Mouse (Mus musculus): Measurements from ENCODE around the gene Herc4. TPM values are rescaled to one million over a fixed set of nuclear protein-coding genes. Genes with fewer than 3 reads are reported as not detected.

Herc4 gene
- polyA plus RNA-seq, 1 experiment from 2014 or later = 39.2 TPM

- peaks cover 0 to 16% of the 10 kb centered on the region in 2 experiments; a peak in 3 of 4 replicates for H3K4me1 ChIP-seq (ENCODE audit: control insufficient read depth in 2 of 2, insufficient read depth in 2 of 2, low read length in 2 of 2)
- H3K9me3 ChIP-seq (ENCODE audit: control insufficient read depth, low read length) = no peaks in the 10 kb centered on the region
- WGBS = 81% methylated on average over 7 of the region's 7 CpGs
- ATAC-seq (ENCODE audit: insufficient number of reproducible peaks, insufficient read depth, low FRiP score, low read depth) = no peak
- H3K9ac ChIP-seq (ENCODE audit: low read length) = no peak overlapping the region
- H3K27me3 ChIP-seq (ENCODE audit: control insufficient read depth, insufficient read depth, low read length) = no peaks in the 10 kb centered on the region
- H3K4me2 ChIP-seq (ENCODE audit: low read length) = no peak overlapping the region
- no peak overlapping the region for H3K4me3 ChIP-seq (ENCODE audit: control insufficient read depth in 1 of 2, insufficient read depth in 1 of 2, low read depth in 1 of 2, low read length in 2 of 2)
- no peak overlapping the region for H3K27ac ChIP-seq (replicated peaks in 1 of 2; ENCODE audit: control insufficient read depth in 1 of 2, insufficient read depth in 1 of 2, low read depth in 2 of 2, low read length in 2 of 2)
- H3K36me3 ChIP-seq (ENCODE audit: control insufficient read depth, insufficient read depth, low read length) = peaks cover 34% of the 10 kb centered on the region
Measured at GRCm38 (mm10) chr10:63247457-63247856, 3.8 kb downstream of the Herc4 start.

- 91% methylated on average over 6 of the region's 6 CpGs for WGBS
- H3K4me1 ChIP-seq (ENCODE audit: control insufficient read depth in 2 of 2, insufficient read depth in 2 of 2, low read length in 2 of 2) = peaks cover 0 to 10% of the 10 kb centered on the region in 2 experiments; a peak in 1 of 4 replicates
- ATAC-seq (ENCODE audit: insufficient number of reproducible peaks, insufficient read depth, low FRiP score, low read depth) = no peak
Measured at GRCm38 (mm10) chr10:63248421-63248820, 4.8 kb downstream of the Herc4 start.

GRCm38 (mm10) chr10:63258696-63259095 lies 15.1 kb downstream of the Herc4 start:
- peaks cover 12% of the 10 kb centered on the region; the same call in 1 of the 2 replicates for H3K36me3 ChIP-seq (ENCODE audit: control insufficient read depth, insufficient read depth, low read length)
- H3K27ac ChIP-seq (replicated peaks in 1 of 2; ENCODE audit: control insufficient read depth in 1 of 2, insufficient read depth in 1 of 2, low read depth in 2 of 2, low read length in 2 of 2) = peak overlapping the region in 1 of 2 experiments; percentile 39; a peak in 2 of 4 replicates
- H3K9me3 ChIP-seq (ENCODE audit: control insufficient read depth, low read length) = no peaks in the 10 kb centered on the region
- WGBS = 65% methylated on average over 3 of the region's 3 CpGs
- no peaks in the 10 kb centered on the region for H3K27me3 ChIP-seq (ENCODE audit: control insufficient read depth, insufficient read depth, low read length)
- H3K9ac ChIP-seq (ENCODE audit: low read length) = no peak overlapping the region
- peaks cover 2 to 17% of the 10 kb centered on the region in 2 experiments; a peak in 3 of 4 replicates for H3K4me1 ChIP-seq (ENCODE audit: control insufficient read depth in 2 of 2, insufficient read depth in 2 of 2, low read length in 2 of 2)
- no peak for ATAC-seq (ENCODE audit: insufficient number of reproducible peaks, insufficient read depth, low FRiP score, low read depth)
- H3K4me2 ChIP-seq (ENCODE audit: low read length) = no peak overlapping the region
- H3K4me3 ChIP-seq (ENCODE audit: control insufficient read depth in 1 of 2, insufficient read depth in 1 of 2, low read depth in 1 of 2, low read length in 2 of 2) = no peak overlapping the region

More at GRCm38 (mm10) chr10:63248421-63248820, 4.8 kb downstream of the Herc4 start:
- Histone ChIP-seq H3K9me3 (ENCODE audit: control insufficient read depth, low read length) (no peaks in the 10 kb centered on the region), H3K27ac (replicated peaks in 1 of 2; ENCODE audit: control insufficient read depth in 1 of 2, insufficient read depth in 1 of 2, low read depth in 2 of 2, low read length in 2 of 2) (no peak overlapping the region), H3K36me3 (ENCODE audit: control insufficient read depth, insufficient read depth, low read length) (peaks cover 43% of the 10 kb centered on the region), H3K27me3 (ENCODE audit: control insufficient read depth, insufficient read depth, low read length) (no peaks in the 10 kb centered on the region), H3K4me3 (ENCODE audit: control insufficient read depth in 1 of 2, insufficient read depth in 1 of 2, low read depth in 1 of 2, low read length in 2 of 2) (no peak overlapping the region), H3K9ac (ENCODE audit: low read length) (no peak overlapping the region), H3K4me2 (ENCODE audit: low read length) (no peak overlapping the region)

GRCm38 (mm10) chr10:63259340-63259739 lies 15.7 kb downstream of the Herc4 start:
- Histone ChIP-seq H3K36me3 (ENCODE audit: control insufficient read depth, insufficient read depth, low read length) (peaks cover 13% of the 10 kb centered on the region; the same call in 1 of the 2 replicates), H3K27ac (replicated peaks in 1 of 2; ENCODE audit: control insufficient read depth in 1 of 2, insufficient read depth in 1 of 2, low read depth in 2 of 2, low read length in 2 of 2) (peak overlapping the region in 1 of 2 experiments; percentile 39; a peak in 2 of 4 replicates), H3K9ac (ENCODE audit: low read length) (no peak overlapping the region), H3K27me3 (ENCODE audit: control insufficient read depth, insufficient read depth, low read length) (no peaks in the 10 kb centered on the region), H3K4me2 (ENCODE audit: low read length) (0 out of 2 replicates have a peak overlapping the region, but pooled peaks have one; percentile 3), H3K4me1 (ENCODE audit: control insufficient read depth in 2 of 2, insufficient read depth in 2 of 2, low read length in 2 of 2) (peaks cover 2 to 17% of the 10 kb centered on the region in 2 experiments; a peak in 3 of 4 replicates), H3K9me3 (ENCODE audit: control insufficient read depth, low read length) (no peaks in the 10 kb centered on the region), H3K4me3 (ENCODE audit: control insufficient read depth in 1 of 2, insufficient read depth in 1 of 2, low read depth in 1 of 2, low read length in 2 of 2) (no peak overlapping the region)
- 44% methylated on average over 3 of the region's 3 CpGs for WGBS
- no peak for ATAC-seq (ENCODE audit: insufficient number of reproducible peaks, insufficient read depth, low FRiP score, low read depth)

- no peaks in the 10 kb centered on the region for H3K4me1 ChIP-seq (ENCODE audit: control insufficient read depth in 2 of 2, insufficient read depth in 2 of 2, low read length in 2 of 2)
- 0 out of 2 replicates have a peak, but pooled peaks cover 3% of the 10 kb centered on the region for H3K9me3 ChIP-seq (ENCODE audit: control insufficient read depth, low read length)
- H3K9ac ChIP-seq (ENCODE audit: low read length) = no peak overlapping the region
- no peaks in the 10 kb centered on the region for H3K27me3 ChIP-seq (ENCODE audit: control insufficient read depth, insufficient read depth, low read length)
- ATAC-seq (ENCODE audit: insufficient number of reproducible peaks, insufficient read depth, low FRiP score, low read depth) = no peak
- 88% methylated on average over 2 of the region's 2 CpGs for WGBS
- peaks cover 52% of the 10 kb centered on the region for H3K36me3 ChIP-seq (ENCODE audit: control insufficient read depth, insufficient read depth, low read length)
- no peak overlapping the region for H3K4me3 ChIP-seq (ENCODE audit: control insufficient read depth in 1 of 2, insufficient read depth in 1 of 2, low read depth in 1 of 2, low read length in 2 of 2)
- no peak overlapping the region for H3K27ac ChIP-seq (replicated peaks in 1 of 2; ENCODE audit: control insufficient read depth in 1 of 2, insufficient read depth in 1 of 2, low read depth in 2 of 2, low read length in 2 of 2)
- H3K4me2 ChIP-seq (ENCODE audit: low read length) = no peak overlapping the region
Measured at GRCm38 (mm10) chr10:63267941-63268340, 24.3 kb downstream of the Herc4 start.

GRCm38 (mm10) chr10:63272401-63272800 lies 28.8 kb downstream of the Herc4 start:
- Histone ChIP-seq H3K4me1 (ENCODE audit: control insufficient read depth in 2 of 2, insufficient read depth in 2 of 2, low read length in 2 of 2) (no peaks in the 10 kb centered on the region), H3K9ac (ENCODE audit: low read length) (no peak overlapping the region), H3K9me3 (ENCODE audit: control insufficient read depth, low read length) (no peaks in the 10 kb centered on the region), H3K4me3 (ENCODE audit: control insufficient read depth in 1 of 2, insufficient read depth in 1 of 2, low read depth in 1 of 2, low read length in 2 of 2) (no peak overlapping the region), H3K27ac (replicated peaks in 1 of 2; ENCODE audit: control insufficient read depth in 1 of 2, insufficient read depth in 1 of 2, low read depth in 2 of 2, low read length in 2 of 2) (no peak overlapping the region), H3K27me3 (ENCODE audit: control insufficient read depth, insufficient read depth, low read length) (no peaks in the 10 kb centered on the region), H3K4me2 (ENCODE audit: low read length) (no peak overlapping the region), H3K36me3 (ENCODE audit: control insufficient read depth, insufficient read depth, low read length) (peaks cover 57% of the 10 kb centered on the region)
- no peak for ATAC-seq (ENCODE audit: insufficient number of reproducible peaks, insufficient read depth, low FRiP score, low read depth)

- Histone ChIP-seq H3K36me3 (ENCODE audit: control insufficient read depth, insufficient read depth, low read length) (peaks cover 61% of the 10 kb centered on the region), H3K27ac (replicated peaks in 1 of 2; ENCODE audit: control insufficient read depth in 1 of 2, insufficient read depth in 1 of 2, low read depth in 2 of 2, low read length in 2 of 2) (no peak overlapping the region), H3K27me3 (ENCODE audit: control insufficient read depth, insufficient read depth, low read length) (no peaks in the 10 kb centered on the region), H3K9ac (ENCODE audit: low read length) (no peak overlapping the region), H3K4me1 (ENCODE audit: control insufficient read depth in 2 of 2, insufficient read depth in 2 of 2, low read length in 2 of 2) (no peaks in the 10 kb centered on the region), H3K9me3 (ENCODE audit: control insufficient read depth, low read length) (no peaks in the 10 kb centered on the region), H3K4me2 (ENCODE audit: low read length) (no peak overlapping the region), H3K4me3 (ENCODE audit: control insufficient read depth in 1 of 2, insufficient read depth in 1 of 2, low read depth in 1 of 2, low read length in 2 of 2) (no peak overlapping the region)
- 84% methylated on average over 5 of the region's 5 CpGs for WGBS
- no peak for ATAC-seq (ENCODE audit: insufficient number of reproducible peaks, insufficient read depth, low FRiP score, low read depth)
Measured at GRCm38 (mm10) chr10:63272868-63273267, 29.3 kb downstream of the Herc4 start.

GRCm38 (mm10) chr10:63277010-63277409 lies 33.4 kb downstream of the Herc4 start:
- Histone ChIP-seq H3K36me3 (ENCODE audit: control insufficient read depth, insufficient read depth, low read length) (peaks cover 73% of the 10 kb centered on the region), H3K9ac (ENCODE audit: low read length) (no peak overlapping the region), H3K4me2 (ENCODE audit: low read length) (no peak overlapping the region), H3K4me1 (ENCODE audit: control insufficient read depth in 2 of 2, insufficient read depth in 2 of 2, low read length in 2 of 2) (no peaks in the 10 kb centered on the region), H3K4me3 (ENCODE audit: control insufficient read depth in 1 of 2, insufficient read depth in 1 of 2, low read depth in 1 of 2, low read length in 2 of 2) (no peak overlapping the region), H3K27ac (replicated peaks in 1 of 2; ENCODE audit: control insufficient read depth in 1 of 2, insufficient read depth in 1 of 2, low read depth in 2 of 2, low read length in 2 of 2) (no peak overlapping the region), H3K9me3 (ENCODE audit: control insufficient read depth, low read length) (no peaks in the 10 kb centered on the region), H3K27me3 (ENCODE audit: control insufficient read depth, insufficient read depth, low read length) (no peaks in the 10 kb centered on the region)
- no peak for ATAC-seq (ENCODE audit: insufficient number of reproducible peaks, insufficient read depth, low FRiP score, low read depth)
- WGBS = 83% methylated on average over 3 of the region's 3 CpGs

All from heart, embryonic 14.5 days (tissue).